Mouse (Mus musculus) Muller cell, postnatal 12 days (primary cell): ENCODE measurements at regions not wholly inside any gene's neighbourhood (a gene's known extent, or its start where the extent isn't known, plus 50 kb on each side); places are given as distances from the start of the nearest gene placed in this dataset.

Experiments
- DNase-seq: peaks from one replicate; pipeline ENCODE4 v3.0.0-alpha.2; 2015; ENCODE audit errors: inconsistent ontology term

DNA sequence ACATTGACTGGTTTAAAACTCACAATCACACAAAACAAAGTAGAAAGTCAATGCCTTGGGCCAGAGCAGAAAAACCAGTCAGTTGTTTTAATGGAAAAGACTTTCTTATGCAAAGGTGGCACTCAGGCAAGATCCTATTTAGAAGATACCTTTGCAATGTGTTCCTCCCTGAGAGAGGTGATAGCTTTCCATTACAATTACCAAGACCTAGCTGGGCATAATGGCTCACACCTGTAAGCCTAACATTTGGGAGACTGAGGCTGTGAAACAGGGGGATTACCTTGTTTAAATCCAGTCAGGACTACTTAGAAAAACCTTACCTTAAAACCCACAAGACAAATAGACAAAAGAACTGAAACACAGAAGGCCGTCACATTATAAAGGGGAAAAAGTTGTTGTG, 57.9 kb upstream of the Nabp1 start:
- DNase-seq = no peak

DNA sequence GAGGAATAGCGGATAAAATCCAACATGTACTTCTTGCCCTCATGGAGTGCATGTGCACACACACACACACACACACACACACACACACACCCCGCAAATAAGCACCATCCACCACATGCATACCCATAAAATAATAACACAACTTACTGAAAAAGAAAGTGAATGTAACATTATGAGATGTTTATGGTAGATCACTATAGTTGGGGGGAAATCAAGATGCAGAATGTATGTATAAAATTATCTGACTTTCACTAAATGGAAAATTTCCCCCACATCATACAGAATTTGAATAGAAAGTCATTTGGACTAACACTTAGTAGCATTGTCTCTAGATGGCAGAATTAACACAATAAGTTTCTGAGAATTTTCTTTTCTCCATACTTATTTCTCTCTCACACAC, 57.2 kb upstream of the Nabp1 start:
- DNase-seq = no peak

DNA sequence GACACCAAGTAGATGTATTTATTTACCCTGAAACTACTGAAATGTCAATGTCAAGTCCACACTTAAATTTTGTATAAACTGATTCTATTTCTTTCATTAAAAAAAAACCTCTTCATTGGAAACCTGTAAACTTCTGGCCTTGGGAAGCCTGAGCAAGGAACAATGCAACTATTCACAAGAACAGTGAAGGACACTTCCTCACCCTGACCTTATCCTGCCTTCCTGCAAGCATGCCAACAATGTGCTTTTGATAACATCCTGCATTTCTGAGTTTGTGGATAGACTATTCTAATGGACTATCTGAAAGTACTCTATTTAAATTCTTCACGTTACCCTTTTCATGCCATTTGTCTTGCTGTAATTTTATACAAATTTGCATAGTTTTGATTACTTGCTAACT, 53.1 kb upstream of the Nabp1 start:
- peak; percentile 42 for DNase-seq

DNA sequence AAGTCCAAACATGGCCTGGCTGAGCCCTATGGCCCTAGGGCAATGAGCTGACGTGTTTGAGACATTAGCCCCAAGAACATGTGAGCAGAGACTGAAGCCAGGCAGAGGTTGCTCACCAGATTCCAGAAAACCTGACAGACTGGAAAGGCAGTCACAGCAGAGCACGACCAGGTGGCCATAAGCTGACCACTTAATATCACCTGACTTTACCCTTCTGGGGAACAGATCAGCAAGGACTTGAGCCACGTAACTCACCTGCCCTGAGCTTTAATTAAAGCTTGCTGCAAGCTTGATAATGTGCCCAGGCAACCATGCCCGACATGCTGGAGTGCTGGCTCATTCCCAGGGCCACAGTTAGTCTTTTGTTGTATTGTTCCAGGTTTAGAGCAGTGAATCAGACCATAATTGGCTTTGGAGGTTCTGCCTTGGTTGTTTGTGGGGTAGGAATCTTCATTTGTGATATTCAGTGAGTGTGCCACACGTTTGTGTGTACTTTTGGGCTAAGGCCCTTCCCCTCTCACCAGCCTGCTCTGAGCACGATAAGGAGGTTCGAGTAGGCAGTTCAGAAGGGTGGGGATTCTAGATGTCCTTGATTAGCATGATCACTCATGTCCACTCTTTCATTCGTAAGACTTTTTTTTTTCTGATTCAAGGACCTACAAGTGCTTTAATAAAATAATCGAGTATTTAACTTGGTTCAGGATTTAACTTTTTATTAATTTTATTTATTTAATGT, 52.1 kb upstream of the Nabp1 start:
- peak; percentile 72 for DNase-seq

DNA sequence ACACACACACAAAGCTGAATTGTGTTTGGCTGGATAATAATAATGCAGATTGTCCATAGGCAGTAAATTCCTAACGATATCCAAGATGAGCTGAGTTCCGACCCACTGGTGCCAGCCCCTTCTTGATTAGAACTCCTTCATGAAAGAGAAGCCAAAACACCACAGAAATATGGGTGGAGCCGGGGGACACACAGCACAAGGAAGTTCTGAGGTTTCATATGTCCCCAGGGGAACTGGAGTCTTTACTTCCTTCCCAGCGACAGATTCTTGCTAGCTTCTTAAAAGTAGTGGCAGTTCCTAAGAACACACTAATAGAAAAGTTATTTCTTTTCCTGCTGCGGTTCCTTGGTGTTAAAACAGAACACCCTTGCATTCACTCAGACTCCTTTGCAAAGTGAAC, 51.4 kb upstream of the Nabp1 start:
- DNase-seq = no peak

DNA sequence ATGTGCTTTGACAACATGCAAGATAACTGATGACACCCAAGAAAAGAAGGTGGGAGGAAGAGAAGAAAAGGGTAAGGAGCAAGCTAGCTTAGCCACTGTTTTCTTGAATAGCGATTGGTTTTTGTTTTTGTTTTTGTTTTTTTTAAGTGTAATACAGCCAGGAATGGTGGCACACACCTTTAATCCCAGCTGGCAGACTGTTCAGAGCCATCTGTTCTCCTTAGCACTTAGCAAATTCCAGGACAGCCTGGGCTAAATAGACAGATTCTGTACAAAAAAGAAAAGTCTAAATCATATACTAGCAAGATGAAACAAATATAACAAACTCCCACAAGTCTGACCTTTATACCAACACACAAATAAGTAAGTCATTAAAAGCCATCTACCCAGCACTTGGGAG, 50.4 kb upstream of the Nabp1 start:
- no peak for DNase-seq
